Mouse (Mus musculus): ENCODE results near the gene Gm11127.
A peak's percentile ranks its signal among the peaks of the same experiment; 100 is the strongest.
"Not testable (repeated sequence)": the region's sequence is repeated elsewhere in the genome, so short reads cannot be mapped to it uniquely, and the experiment has no call there.

Gm11127 gene

DNA sequence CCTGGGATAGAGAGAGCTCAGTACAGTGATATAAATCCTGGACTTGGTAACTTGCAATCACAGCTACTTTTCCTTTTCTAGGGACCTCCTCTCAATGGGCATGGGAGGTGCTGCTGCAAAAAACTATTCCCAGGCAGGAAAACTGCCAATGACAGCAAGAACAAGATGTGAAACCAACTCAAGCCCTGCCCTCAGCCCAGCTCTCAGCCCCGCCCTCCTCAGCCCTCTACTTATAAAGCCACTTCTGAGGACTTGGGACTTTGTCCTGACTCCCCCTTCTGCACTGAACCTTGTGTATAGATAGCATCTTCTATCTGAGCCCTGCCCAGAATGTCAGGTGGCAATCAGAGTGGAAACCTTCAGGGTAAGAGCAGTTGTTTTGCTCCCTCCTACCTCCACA lies at the start of gene Gm11127:
Gene Gm11127 (minus strand): TSS at position 10 of the 400 bp plus-strand sequence.
- DNase-seq (ENCODE audit: low spot score in 2 of 2): not testable (repeated sequence)

DNA sequence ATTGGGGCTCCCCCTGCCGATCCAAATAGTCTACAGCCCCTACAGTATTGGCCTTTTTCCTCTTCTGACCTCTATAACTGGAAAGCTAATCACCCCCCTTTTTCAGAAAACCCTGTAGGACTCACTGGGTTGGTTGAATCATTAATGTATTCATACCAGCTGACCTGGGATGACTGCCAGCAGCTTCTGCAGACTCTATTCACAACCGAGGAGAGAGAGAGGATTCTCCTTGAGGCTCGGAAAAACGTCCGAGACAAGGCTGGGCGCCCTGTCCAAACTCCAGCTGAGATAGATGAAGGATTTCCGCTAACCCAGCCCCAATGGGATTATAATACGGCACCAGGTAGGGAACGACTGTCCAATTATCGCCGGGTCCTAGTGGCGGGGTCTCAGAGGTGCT lies 43.9 kb upstream of the Gm11127 start:
- DNase-seq (ENCODE audit: low spot score in 2 of 2): not testable (repeated sequence)

DNA sequence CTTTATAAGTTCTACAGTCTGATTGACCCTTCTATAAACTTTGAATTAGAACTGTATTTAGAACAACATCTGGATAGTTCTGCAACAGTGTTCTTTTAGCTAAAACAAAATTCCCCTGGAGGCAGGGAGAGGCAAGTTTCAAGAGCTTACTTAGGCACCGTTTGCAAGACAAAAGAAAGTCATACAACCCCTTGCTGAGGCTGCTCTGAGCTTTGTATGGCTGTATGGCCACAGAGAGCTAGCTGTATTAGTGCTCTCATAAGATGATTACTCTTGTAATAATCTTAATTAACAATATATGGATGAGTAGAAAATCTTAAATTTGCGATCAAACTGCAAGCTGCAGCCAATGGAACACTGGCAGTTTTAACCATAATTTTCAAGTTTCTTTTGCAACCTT lies 41.4 kb upstream of the Gm11127 start:
- DNase-seq (ENCODE audit: low spot score in 2 of 2): not testable (repeated sequence)

DNA sequence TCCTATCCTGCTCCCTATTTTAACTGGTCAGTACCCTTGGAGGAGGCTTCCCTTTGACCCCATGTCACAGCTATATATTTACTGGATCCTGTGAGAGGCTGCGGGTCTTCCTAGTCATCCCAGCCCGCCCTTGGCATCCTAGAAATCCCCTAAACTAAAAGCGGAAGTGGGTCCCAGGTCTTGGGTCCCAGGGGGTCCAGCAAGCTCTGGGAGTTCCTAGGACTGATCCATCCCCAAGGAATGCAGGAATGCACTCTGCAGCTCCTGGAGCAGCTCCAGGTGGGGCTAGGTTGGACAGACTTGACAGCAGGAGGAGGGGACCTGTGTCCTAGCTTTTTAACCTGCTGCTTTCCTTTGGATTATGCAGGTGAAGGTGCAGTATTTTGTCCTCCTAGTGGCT lies 35.8 kb upstream of the Gm11127 start:
- DNase-seq (ENCODE audit: low spot score in 2 of 2): no peak

DNA sequence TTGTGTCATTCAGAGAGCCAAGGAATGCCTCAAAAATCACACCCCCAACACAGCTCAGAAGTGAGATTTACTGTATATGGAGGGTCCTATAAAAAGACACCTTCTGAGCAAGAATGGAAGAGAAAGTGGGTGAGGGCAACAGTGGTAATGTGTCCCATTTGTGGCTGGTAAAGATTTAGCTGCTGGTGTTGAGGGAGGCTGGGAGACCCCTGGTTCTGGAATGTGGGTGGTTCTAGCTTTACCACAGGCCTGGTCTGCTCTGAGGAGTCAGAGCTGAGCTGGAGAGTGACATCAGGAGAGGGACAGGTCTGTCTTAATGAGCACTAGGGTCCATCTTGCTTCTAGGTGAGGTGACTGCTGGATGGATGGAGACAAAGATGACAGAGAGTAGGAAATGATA lies 34.3 kb upstream of the Gm11127 start:
- DNase-seq (ENCODE audit: low spot score in 2 of 2): not testable (repeated sequence)

DNA sequence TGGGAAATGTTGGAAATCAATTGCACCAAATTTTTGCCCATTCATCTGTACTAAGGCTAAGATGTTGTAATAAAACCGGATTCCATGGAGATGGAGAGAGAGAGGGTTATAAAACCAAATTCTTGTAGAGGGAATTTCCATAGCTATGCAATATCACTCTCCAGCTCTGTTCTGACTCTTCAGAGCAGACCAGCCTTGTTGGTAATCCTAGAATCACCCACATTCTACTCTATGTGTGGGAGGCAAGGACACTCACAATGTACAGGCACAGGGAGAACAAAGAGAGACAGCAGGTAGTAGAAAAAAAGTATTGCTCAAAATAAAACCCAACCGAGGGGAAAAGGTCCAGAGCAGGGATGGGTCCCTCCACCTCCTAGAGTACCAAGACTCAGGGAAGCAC lies 33.8 kb upstream of the Gm11127 start:
- DNase-seq (ENCODE audit: low spot score in 2 of 2): not testable (repeated sequence)

DNA sequence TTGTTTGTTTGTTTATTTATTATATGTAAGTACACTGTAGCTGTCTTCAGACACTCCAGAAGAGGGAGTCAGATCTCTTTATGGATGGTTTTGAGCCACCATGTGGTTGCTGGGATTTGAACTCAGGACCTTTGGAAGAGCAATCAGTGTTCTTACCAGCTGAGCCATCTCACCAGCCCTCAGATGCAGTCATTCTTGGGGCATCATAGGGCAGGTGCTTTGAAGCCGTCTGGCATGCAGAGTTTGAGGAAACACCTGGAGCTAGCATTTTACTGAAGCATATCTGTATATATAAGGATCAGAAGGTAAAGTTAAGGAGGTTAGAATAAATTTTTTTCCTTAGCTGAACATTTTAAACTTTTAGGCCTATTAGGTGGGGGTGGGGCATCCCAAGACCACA lies 27.8 kb upstream of the Gm11127 start:
- DNase-seq (ENCODE audit: low spot score in 2 of 2): not testable (repeated sequence)

DNA sequence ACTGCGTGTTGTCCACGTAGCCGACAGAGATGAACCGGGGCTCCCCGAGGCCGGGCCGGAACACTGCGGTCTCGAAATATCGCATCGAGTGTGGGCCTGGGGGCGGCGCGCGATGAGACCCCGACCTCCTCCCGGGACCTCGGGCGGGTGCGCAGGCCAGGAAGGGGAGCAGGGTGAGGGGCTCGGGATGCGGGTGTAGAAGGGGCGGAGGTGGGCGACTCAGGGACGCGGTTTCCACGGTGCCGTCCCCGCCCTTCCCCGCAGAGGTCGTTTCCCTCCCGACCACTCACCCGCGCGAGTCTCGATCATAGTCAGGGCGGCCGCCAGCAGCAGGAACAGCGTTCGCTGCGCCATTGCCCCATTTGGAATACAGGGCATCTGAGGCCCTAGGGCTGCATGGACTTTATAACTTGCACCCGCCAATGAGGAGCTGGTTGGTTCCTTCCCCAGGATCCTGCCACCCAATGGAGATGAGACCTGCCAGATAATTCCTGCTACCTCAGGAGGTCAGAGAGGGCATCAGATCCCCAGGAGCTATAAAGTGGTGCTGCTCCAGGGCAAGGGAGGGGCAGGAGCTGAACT lies 25.8 kb upstream of the Gm11127 start:
- no peak for DNase-seq (ENCODE audit: low spot score in 2 of 2)

DNA sequence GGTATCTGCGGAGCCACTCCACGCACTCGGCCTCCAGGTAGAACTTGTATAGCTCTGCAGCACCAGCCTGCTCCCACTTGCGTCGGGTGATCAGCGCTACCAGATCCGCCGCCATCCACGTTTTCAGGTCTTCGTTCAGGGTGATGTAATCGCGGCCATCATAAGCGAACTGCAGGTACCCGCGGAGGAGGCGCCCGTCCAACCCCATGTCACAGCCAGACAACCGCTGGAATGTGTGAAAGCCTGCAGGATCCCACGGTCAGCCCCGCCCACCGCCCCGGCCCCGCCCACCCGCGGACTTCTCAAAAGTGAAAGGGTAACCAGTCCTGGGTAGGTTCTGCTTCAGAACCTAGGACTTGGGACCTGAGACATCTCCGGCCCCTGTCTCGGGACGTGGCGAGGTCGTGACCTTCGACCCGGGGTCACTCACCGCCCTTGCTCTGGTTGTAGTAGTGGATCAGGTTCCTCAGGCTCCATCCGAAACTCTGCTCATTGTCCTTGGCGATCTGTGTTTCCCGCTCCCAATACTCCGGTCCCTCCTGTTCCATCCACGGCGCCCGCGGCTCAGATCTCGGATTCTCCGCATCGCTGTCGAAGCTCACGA lies 25.2 kb upstream of the Gm11127 start:
- no peak for DNase-seq (ENCODE audit: low spot score in 2 of 2)

DNA sequence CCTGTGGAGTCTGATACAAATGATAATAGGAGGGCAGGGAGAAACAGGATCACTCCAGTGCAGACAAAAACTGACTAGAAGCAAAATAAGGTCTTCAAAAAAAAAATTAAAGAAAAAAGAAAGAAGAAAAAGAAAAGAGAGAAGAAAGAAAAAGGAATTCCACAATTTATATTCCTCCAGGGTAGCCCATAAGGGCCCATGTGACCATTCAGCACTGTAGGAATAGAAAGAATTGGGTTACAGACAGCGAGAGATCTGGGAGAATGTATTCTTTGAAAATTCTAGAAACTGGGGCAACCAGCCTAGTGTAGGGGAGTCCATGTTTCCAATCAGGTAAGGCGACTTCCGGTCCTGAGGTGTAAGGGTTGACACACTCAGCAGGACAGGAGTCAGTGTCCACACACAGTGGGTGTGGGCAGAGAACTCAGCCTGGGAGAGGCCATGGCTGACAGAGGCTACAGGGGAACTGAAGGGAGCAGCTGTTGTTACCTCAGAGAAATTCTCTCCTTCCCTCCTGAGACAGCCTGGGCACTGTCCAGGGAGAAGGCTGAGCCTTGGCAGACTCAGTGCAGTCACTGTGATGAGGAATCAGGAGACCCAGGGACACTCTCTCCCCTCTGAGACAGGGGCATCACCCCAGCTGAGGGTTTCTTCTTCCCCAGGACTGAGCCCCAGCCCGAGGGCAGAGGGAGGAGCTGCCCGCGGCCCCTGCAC lies 24.5 kb upstream of the Gm11127 start:
- DNase-seq (ENCODE audit: low spot score in 2 of 2): not testable (repeated sequence)

DNA sequence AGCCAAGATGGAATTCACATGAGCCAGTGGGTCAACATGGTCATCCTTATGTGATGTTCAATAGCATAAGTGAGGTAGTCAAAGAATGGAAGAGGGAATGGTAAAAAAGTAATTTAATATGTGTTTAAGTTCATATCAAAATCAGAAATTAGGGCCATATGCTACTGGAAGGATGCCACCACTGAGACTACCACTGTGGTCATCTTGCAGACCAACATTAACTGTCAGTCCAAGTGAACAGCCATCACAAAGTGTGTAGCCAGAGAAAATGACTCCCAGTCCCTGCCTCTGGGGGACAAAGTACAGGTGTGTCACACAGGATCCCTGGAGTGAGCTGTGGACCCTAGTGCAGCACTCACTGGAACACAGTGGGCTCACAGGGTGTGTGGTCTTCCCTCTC lies 23.7 kb upstream of the Gm11127 start:
- DNase-seq (ENCODE audit: low spot score in 2 of 2): not testable (repeated sequence)

DNA sequence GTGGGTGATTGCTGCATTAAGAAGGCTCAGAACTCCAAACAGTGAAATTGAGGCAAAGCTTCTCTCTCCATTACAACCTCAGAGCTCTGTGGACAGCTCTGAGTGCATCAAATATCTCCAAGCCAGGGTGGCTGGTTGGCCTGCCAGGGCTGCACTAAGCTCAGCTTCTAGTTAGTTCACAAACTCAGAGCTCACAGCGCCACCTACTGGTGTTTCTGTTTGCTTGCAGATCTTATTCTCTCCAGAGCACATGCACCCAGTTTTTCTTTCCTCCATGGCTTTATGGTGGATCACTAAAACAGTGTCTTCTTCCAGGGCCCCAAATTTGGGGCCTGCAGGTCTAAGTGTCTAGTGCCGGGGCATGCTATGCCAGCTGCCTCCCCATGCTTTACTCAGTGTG lies 2.7 kb upstream of the Gm11127 start:
- DNase-seq (ENCODE audit: low spot score in 2 of 2): peak; percentile 72 to 84

DNA sequence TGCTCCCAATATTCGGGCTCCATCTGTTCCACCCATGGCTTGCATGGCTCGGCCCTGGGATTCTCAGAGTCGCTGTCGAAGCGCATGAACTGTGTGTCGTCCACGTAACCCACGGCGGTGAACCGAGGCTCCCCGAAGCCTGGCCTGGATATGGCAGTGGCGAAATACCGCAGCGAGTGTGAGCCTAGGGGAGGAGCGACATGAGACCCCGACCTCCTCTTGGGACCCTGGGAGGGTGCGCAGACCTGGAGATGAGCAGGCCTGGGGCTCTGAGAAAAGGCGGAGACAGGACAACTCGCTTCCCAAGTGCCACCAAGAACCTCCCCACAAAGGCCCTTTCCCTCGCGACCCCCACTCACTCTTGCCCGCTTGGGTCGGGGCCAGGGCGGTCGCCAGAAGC lies 244 bp downstream of the Gm11127 start:
- not testable (repeated sequence) for DNase-seq (ENCODE audit: low spot score in 2 of 2)

DNA sequence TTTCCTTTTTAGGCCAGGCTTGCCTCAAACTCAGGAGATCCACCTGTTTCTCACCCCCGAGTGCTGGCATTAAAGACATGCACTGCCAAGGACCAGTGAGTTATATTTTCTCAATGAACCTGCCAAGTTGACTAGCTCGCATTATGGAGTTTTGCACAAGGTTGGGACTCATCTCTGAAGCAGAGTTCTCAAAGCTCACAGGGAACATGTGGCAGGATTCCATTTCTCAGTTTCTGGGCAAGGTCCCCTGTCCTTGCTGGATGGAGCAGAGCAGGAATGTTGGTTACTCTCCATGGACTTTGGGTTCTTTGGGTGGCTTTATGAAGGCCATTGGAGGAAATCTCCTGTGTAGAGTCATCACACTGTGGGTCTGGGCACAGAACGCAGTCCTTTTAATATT lies 14.9 kb downstream of the Gm11127 start:
- DNase-seq (ENCODE audit: low spot score in 2 of 2): no peak

DNA sequence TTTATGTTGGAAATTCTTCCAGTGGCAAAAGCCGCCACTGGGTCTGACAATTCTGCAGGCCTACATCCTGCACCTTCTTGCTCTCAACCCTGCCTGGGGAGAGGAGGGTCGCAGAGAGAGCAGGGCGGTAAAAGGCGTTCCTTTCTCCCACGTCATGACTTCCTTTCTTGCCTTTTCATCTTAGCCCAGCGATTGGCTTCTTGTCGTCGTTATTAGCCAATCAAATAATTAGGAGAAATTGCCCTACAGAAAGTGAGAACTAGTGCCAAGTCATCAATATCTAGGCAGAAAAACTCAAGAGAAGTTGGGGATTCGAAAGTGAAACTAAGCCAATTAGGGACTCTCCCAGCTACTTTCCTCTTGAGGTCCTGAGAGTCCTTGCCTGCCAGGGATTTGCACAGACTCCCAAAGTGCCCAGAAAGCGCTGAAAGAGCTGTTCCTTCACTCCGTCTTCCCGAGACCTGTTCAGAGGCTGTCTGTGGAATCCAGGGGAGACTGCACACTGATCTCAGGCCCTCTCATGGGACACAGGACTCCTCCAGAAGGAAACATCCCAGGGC lies 15.5 kb downstream of the Gm11127 start, which contains the start of the genes H2-T22 and Gm6034:
Gene H2-T22 (minus strand): TSS at position 138 of the 560 bp plus-strand sequence.
Gene Gm6034 (plus strand): TSS at position 352 of the 560 bp plus-strand sequence.
- DNase-seq (ENCODE audit: low spot score in 2 of 2): peak; percentile 42 to 56

DNA sequence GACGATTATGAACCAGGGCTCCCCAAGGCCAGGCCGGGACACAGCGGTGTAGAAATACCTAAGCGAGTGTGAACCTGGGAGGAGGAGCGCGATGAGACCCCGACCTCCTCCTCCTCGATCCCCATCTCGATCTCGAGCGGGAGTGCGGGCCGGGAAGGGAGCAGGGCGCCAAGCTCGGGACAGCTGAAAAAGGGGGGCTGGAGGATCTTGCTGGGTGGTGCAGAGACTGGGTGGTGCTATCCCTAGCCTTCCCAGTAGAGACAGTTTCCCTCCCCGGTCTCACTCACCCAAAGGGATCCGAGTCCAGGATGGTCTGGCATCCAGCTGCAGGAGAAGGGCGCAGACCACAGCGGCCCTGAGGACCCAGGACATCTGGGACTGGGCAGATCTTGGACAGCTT lies 16.1 kb downstream of the Gm11127 start:
- not testable (repeated sequence) for DNase-seq (ENCODE audit: low spot score in 2 of 2)

DNA sequence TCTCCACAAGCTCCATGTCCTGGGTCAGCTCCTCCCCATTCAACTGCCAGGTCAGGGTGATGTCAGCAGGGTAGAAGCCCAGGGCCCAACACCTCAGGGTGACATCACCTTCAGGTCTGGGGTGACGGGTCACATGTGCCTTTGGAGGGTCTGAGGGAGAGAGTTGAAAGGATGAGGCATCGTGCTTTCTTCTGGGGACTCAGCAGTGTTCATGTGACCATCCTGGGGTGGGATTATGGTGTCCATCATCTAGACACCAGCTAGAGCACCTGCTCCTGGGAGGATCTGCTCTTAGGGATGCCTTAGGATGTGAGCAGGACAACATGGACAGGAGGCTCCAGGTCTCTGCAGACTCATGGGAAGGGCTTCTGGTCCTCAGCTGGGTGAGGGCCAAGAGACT lies 17.6 kb downstream of the Gm11127 start:
- DNase-seq (ENCODE audit: low spot score in 2 of 2): not testable (repeated sequence)

DNA sequence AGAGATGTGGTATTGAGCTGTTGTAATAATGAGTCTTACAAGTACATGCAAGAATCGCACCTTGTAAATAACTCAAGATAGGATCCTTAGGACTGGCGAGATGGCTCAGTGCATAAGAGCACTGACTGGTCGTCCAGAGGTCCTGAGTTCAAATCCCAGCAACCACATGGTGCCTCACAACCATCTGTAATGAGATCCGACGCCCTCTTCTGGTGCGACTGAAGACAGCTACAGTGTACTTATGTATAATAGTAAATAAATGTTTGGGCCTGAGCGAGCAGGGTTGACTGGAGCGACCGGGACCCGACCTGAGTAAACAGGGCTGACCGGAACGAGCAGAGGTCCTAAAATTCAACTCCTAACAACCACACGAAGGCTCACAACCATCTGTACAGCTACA lies 22.0 kb downstream of the Gm11127 start:
- not testable (repeated sequence) for DNase-seq (ENCODE audit: low spot score in 2 of 2)

DNA sequence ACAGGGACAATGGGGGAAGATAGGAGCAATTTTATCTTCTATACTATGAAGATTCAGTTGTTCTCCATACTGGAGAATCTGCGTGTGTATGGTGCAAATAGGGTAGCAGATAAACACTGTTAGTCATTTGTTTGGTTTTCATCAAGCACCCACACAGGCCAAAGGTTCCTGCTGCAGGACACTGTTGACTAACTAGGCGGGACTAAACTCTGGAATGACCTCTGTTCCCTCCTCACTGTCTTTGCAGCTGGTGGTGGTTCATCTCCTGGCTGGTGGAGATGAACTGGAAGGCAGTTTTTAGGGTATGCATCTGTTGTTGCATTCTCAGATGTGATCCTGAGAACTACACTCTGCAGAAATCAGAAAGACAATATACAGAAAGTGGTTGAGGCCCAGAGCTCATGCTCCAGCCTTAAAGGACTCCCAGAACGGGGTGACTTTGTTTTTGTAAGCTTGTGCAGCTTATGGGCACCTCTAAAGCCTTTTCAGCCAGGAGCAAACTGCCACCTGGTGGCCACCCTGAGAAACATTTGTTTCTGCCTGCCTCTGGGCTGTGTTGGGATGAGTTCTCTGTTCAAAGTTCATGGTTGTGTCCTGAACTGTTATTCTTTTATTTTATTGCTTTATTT lies 23.0 kb downstream of the Gm11127 start:
- peak; percentile 52 to 72 for DNase-seq (ENCODE audit: low spot score in 2 of 2)

DNA sequence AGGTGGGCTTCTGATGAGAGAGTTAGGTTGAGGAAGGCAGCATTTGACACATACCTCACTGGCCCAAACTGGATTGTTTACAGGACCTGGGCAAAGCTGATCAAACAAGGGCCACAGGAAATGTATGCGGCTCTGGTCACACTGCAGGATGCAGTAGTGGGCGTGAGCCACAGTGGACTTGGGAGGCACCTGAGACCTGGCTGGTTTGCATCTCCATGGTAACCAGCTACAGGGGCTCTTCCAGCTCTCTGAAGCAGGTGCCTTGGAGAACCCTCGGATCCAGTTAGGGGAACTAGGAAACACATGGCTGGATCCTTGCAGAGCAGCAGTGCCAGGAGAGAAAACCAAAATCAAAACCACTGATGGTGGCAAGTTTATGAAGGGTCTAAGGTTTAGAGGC lies 23.6 kb downstream of the Gm11127 start:
- not testable (repeated sequence) for DNase-seq (ENCODE audit: low spot score in 2 of 2)

DNA sequence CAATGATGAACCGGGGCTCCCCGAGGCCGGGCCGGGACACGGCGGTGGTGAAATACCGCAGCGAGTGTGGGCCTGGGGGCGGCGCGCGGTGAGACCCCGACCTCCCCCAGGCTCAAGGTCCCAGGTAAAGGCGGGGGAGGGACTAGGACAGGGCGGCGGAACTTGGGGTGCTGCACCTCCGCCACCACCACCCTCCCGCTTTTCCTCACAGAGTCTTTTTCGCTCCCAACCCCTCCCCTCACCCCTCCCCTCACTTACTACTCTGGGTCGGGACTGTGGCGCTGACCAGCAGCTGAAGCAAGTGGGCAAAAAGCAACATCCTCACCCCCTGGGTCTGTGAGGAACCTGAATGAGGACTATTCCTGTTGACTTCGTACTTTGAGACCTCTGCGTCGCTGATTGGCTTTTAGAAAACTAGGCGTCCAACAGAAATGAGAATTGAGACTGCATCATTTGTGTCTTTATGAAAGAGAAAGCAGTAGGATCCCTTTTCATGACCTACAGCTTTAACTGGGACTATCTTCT lies 25.8 kb downstream of the Gm11127 start, which contains the start of gene H2-T23:
Gene H2-T23 (minus strand): TSS at position 505 of the 525 bp plus-strand sequence.
- peak; percentile 44 to 56 for DNase-seq (ENCODE audit: low spot score in 2 of 2)
